Mouse (Mus musculus): Measurements from ENCODE around the gene Cmah. TPM values are rescaled to one million over a fixed set of nuclear protein-coding genes. Genes with fewer than 3 reads are reported as not detected.

The Cmah gene
- polyA plus RNA-seq, 1 experiment = 0.04 TPM

- Histone ChIP-seq H3K9me3 (ENCODE audit: control insufficient read depth, low read length) (no peaks in the 10 kb centered on the region), H3K36me3 (ENCODE audit: control insufficient read depth) (peaks cover 2% of the 10 kb centered on the region; the same call in 1 of the 2 replicates), H3K4me1 (ENCODE audit: control insufficient read depth) (peaks cover 90% of the 10 kb centered on the region), H3K4me3 (replicated peaks) (peak overlapping the region; percentile 43), H3K27me3 (ENCODE audit: control insufficient read depth) (no peaks in the 10 kb centered on the region)
- TF ChIP-seq GATA1 (IDR thresholded peaks at IDR 0.05; ENCODE audit: low read length) (no peak), TAL1 (IDR thresholded peaks at IDR 0.05; ENCODE audit: low read length) (no peak)
Observed at GRCm38 (mm10) chr13:24418814-24419213, 91.6 kb downstream of the Cmah start.

- TF ChIP-seq GATA1 (IDR thresholded peaks at IDR 0.05; ENCODE audit: low read length) (peak; percentile 73), TAL1 (IDR thresholded peaks at IDR 0.05; ENCODE audit: low read length) (peak; percentile 83)
- peaks cover 82% of the 10 kb centered on the region for H3K4me1 ChIP-seq (ENCODE audit: control insufficient read depth)
- H3K27me3 ChIP-seq (ENCODE audit: control insufficient read depth) = no peaks in the 10 kb centered on the region
- no peaks in the 10 kb centered on the region for H3K9me3 ChIP-seq (ENCODE audit: control insufficient read depth, low read length)
- peaks cover 2% of the 10 kb centered on the region; the same call in 1 of the 2 replicates for H3K36me3 ChIP-seq (ENCODE audit: control insufficient read depth)
- H3K4me3 ChIP-seq (replicated peaks) = peak overlapping the region; percentile 59
Observed at GRCm38 (mm10) chr13:24419560-24420250, 92.5 kb downstream of the Cmah start.

DNA sequence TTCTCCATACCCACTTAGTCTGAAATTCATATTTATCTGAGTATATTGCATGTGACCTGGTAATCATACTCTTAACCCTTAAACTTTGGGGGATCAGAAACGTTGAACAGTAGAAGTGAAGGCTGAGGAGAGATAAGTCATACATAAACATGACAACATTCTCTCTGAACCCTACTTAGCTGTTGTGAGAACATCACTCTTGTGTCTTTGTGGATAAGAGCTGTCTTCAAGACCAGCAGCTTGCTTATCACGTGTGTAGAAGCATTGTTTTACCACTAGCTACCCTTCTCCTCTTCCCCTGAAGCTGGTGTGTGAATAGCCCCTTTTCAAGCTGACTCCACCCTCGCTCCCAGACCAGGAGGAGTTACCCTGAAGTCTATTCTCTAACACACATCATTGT lies 94.8 kb downstream of the Cmah start:
- Histone ChIP-seq H3K4me3 (replicated peaks) (no peak overlapping the region), H3K4me1 (ENCODE audit: control insufficient read depth) (peaks cover 63% of the 10 kb centered on the region), H3K36me3 (ENCODE audit: control insufficient read depth) (peaks cover 2% of the 10 kb centered on the region; the same call in 1 of the 2 replicates), H3K27me3 (ENCODE audit: control insufficient read depth) (no peaks in the 10 kb centered on the region), H3K9me3 (ENCODE audit: control insufficient read depth, low read length) (no peaks in the 10 kb centered on the region)
- no peak for TF ChIP-seq TAL1 (IDR thresholded peaks at IDR 0.05; ENCODE audit: low read length)
- TF ChIP-seq GATA1 (IDR thresholded peaks at IDR 0.05; ENCODE audit: low read length) = no peak

GRCm38 (mm10) chr13:24430215-24430614 lies 103.0 kb downstream of the Cmah start:
- Histone ChIP-seq H3K4me1 (ENCODE audit: control insufficient read depth) (peaks cover 34% of the 10 kb centered on the region), H3K36me3 (ENCODE audit: control insufficient read depth) (no peaks in the 10 kb centered on the region), H3K27me3 (ENCODE audit: control insufficient read depth) (no peaks in the 10 kb centered on the region), H3K9me3 (ENCODE audit: control insufficient read depth, low read length) (no peaks in the 10 kb centered on the region), H3K4me3 (replicated peaks) (no peak overlapping the region)
- TF ChIP-seq TAL1 (IDR thresholded peaks at IDR 0.05; ENCODE audit: low read length) (no peak), GATA1 (IDR thresholded peaks at IDR 0.05; ENCODE audit: low read length) (no peak)

DNA sequence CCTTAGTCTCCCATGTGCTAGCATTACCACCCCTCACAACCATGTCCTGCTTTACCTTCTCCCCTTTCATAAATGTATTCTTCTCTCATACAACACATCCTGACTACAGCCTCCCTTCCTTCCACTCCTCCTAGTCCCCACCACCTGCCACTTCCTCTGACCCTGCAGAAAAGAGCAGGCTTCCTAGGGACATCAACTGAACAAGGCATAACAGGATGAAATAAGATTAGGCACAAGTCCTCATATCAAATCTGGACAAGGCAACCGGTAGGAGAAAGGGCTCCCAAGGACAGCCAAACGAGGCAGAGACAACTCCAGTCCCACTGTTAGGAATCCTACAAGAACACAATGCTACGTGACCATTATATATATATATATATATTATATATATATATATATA lies 104.4 kb downstream of the Cmah start:
- Histone ChIP-seq H3K4me1 (ENCODE audit: control insufficient read depth) (peaks cover 31% of the 10 kb centered on the region), H3K36me3 (ENCODE audit: control insufficient read depth) (no peaks in the 10 kb centered on the region), H3K4me3 (replicated peaks) (no peak overlapping the region), H3K27me3 (ENCODE audit: control insufficient read depth) (no peaks in the 10 kb centered on the region), H3K9me3 (ENCODE audit: control insufficient read depth, low read length) (no peaks in the 10 kb centered on the region)
- TF ChIP-seq TAL1 (IDR thresholded peaks at IDR 0.05; ENCODE audit: low read length) (no peak), GATA1 (IDR thresholded peaks at IDR 0.05; ENCODE audit: low read length) (no peak)

- Histone ChIP-seq H3K27me3 (ENCODE audit: control insufficient read depth) (no peaks in the 10 kb centered on the region), H3K4me3 (replicated peaks) (no peak overlapping the region), H3K9me3 (ENCODE audit: control insufficient read depth, low read length) (peaks cover 4% of the 10 kb centered on the region; the same call in 1 of the 2 replicates), H3K4me1 (ENCODE audit: control insufficient read depth) (peaks cover 27% of the 10 kb centered on the region), H3K36me3 (ENCODE audit: control insufficient read depth) (peaks cover 2% of the 10 kb centered on the region; the same call in 1 of the 2 replicates)
- TF ChIP-seq GATA1 (IDR thresholded peaks at IDR 0.05; ENCODE audit: low read length) = no peak
Observed at GRCm38 (mm10) chr13:24442272-24442671, 115.1 kb downstream of the Cmah start.

DNA sequence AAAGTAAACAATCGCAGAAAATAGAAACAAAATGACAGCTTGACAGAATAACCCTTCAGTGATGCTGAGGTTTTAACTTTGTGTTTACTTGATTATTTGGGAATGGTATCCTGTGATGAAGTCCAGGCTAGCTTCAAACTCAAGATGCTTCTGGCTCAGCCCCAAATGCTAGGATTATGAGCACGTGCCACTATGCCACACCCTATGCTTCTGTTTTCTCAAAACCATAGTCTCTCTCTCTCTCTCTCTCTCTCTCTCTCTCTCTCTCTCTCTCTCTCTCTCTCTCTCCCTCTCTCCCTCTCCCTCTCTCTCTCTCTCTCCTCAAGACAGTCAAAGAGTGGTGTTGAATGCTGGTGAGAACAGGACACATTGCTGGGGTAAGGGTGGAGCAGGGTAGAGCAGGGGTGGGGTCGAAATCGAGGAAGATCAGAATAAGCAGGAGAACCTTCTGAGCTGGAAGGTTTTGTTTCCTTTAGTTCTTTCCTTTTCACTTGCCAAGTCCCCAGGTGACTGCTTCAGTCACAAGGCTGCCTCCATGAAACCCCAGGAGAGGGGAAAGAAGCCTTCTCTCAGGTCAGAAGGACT lies 116.7 kb downstream of the Cmah start:
- TF ChIP-seq GATA1 (IDR thresholded peaks at IDR 0.05; ENCODE audit: low read length) = no peak
- Histone ChIP-seq H3K36me3 (ENCODE audit: control insufficient read depth) (peaks cover 2% of the 10 kb centered on the region; the same call in 1 of the 2 replicates), H3K4me1 (ENCODE audit: control insufficient read depth) (peaks cover 27% of the 10 kb centered on the region), H3K4me3 (replicated peaks) (peak overlapping the region; percentile 30), H3K27me3 (ENCODE audit: control insufficient read depth) (no peaks in the 10 kb centered on the region), H3K9me3 (ENCODE audit: control insufficient read depth, low read length) (peaks cover 4% of the 10 kb centered on the region; the same call in 1 of the 2 replicates)

GRCm38 (mm10) chr13:24444709-24445108 lies 117.5 kb downstream of the Cmah start:
- Histone ChIP-seq H3K36me3 (ENCODE audit: control insufficient read depth) (peaks cover 2% of the 10 kb centered on the region; the same call in 1 of the 2 replicates), H3K4me1 (ENCODE audit: control insufficient read depth) (peaks cover 27% of the 10 kb centered on the region), H3K9me3 (ENCODE audit: control insufficient read depth, low read length) (peaks cover 4% of the 10 kb centered on the region; the same call in 1 of the 2 replicates), H3K27me3 (ENCODE audit: control insufficient read depth) (no peaks in the 10 kb centered on the region), H3K4me3 (replicated peaks) (no peak overlapping the region)
- TF ChIP-seq TAL1 (IDR thresholded peaks at IDR 0.05; ENCODE audit: low read length) = no peak
- TF ChIP-seq GATA1 (IDR thresholded peaks at IDR 0.05; ENCODE audit: low read length) = no peak

DNA sequence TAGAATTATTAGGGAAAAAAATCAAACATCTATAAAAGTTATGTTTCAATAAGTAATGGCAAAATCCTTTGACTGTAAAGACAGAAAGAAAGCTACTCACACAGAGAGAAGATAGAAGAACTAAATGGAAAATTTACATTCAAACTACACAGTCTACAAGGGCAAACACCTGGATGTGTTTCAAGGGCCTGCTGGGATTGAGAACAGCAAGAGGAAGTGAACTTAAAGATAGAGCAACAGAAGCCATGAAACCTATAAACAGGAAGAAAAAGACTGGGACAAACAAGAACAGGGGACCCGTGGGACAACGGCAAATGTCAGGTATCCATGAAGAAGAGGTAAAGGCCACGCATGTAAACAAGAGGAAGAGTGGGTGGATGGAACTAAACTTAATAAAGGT lies 118.0 kb downstream of the Cmah start:
- H3K36me3 ChIP-seq (ENCODE audit: control insufficient read depth) = peaks cover 2% of the 10 kb centered on the region; the same call in 1 of the 2 replicates
- peaks cover 4% of the 10 kb centered on the region; the same call in 1 of the 2 replicates for H3K9me3 ChIP-seq (ENCODE audit: control insufficient read depth, low read length)
- TF ChIP-seq TAL1 (IDR thresholded peaks at IDR 0.05; ENCODE audit: low read length) (no peak), GATA1 (IDR thresholded peaks at IDR 0.05; ENCODE audit: low read length) (no peak)
- H3K4me3 ChIP-seq (replicated peaks) = no peak overlapping the region
- H3K4me1 ChIP-seq (ENCODE audit: control insufficient read depth) = peaks cover 27% of the 10 kb centered on the region
- no peaks in the 10 kb centered on the region for H3K27me3 ChIP-seq (ENCODE audit: control insufficient read depth)
